Mouse (Mus musculus) spleen, adult 2 months (tissue): ENCODE measurements around the gene Rpa1.

Source experiments
- CTCF ChIP-seq: fragments of 200-500 bp; IDR thresholded peaks from 2 replicates; pipeline ENCODE4 v1.5.1; 2011; ENCODE audit warnings: mild to moderate bottlenecking, inconsistent platforms; ENCODE audit not compliant: insufficient read depth, insufficient read length, insufficient replicate concordance; ENCODE audit errors: extremely low read depth
- POLR2A ChIP-seq: fragments of 200-500 bp; IDR thresholded peaks from 2 replicates; pipeline ENCODE4 v1.6.1; 2011; ENCODE audit warnings: low read depth, low read length, inconsistent platforms

DNA sequence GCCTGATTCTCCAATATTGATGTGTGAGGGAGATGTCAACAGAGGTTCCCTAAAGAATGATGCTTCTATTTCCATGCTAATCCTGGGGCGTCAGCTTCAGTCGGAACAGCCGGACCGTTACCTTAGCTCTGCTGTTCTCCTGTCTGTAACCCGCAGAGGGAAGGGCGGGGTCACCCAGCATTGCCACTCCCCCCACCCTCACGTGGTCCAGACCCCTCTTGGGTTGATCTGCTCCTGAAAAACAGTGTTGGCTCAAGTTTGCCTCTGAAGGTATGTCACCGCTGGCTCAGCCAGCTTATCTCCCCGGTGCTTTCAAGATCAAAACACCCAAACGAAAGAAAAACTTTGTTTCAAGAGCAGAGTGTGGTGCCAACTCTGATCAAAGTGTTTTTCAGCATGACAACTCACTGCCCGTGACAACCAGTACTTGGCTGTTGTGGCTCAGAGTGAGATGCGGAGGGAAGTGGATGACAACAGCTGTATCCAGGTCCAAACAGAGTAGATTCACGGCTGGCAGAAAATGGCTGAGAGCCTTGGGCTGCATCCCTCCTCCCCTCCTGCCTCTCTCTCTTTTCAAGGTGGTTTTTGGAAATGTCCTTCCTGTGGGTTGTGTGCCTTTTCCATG is 65.5 kb downstream of the Rpa1 start:
- TF ChIP-seq CTCF (no peak), POLR2A (no peak)
